Mouse (Mus musculus) midbrain, embryonic 14.5 days (tissue): ENCODE results near the gene Gpsm3. TPM values are rescaled to one million over a fixed set of nuclear protein-coding genes. Genes with fewer than 3 reads are reported as not detected.

ENCODE experiments used
- ATAC-seq: fragments of 200-750 bp; cut with Nextera tagmentation; 2 replicates; pipeline ENCODE4 v1.8.0; 2017; ENCODE audit warnings: moderate number of reproducible peaks, moderate library complexity; ENCODE audit not compliant: low FRiP score, low TSS enrichment
- DNase-seq: peaks from one replicate; pipeline ENCODE4 v3.0.0-alpha.2; 2015
- H3K27ac ChIP-seq: fragments of 300-500 bp; sonication (generic); replicated peaks from 2 replicates; pipeline ENCODE4 v1.5.1; 2014; ENCODE audit warnings: mild to moderate bottlenecking, low read depth, low read length, moderate library complexity
- H3K27me3 ChIP-seq: fragments of 300-500 bp; sonication (generic); 2 replicates; pipeline ENCODE4 v1.6.1; 2014; ENCODE audit warnings: low read length, control low read depth, mixed read lengths; ENCODE audit not compliant: control insufficient read depth, insufficient read depth
- H3K36me3 ChIP-seq: fragments of 300-500 bp; sonication (generic); 2 replicates; pipeline ENCODE4 v1.6.1; 2014; ENCODE audit warnings: low read length, control low read depth; ENCODE audit not compliant: control insufficient read depth, insufficient read depth
- H3K4me1 ChIP-seq: fragments of 300-500 bp; sonication (generic); 2 replicates; pipeline ENCODE4 v1.6.1; 2014; ENCODE audit warnings: mild to moderate bottlenecking, antibody characterized with exemption, low read length, control low read depth; ENCODE audit not compliant: control insufficient read depth, insufficient read depth
- H3K4me2 ChIP-seq: fragments of 300-500 bp; sonication (generic); 2 replicates; pipeline ENCODE4 v1.6.1; 2014; ENCODE audit warnings: mild to moderate bottlenecking, low read length, moderate library complexity
- H3K4me3 ChIP-seq: fragments of 300-500 bp; sonication (generic); replicated peaks from 2 replicates; pipeline ENCODE4 v1.5.1; 2014; ENCODE audit warnings: low read depth, low read length
- H3K9ac ChIP-seq: fragments of 300-500 bp; sonication (generic); replicated peaks from 2 replicates; pipeline ENCODE4 v1.6.1; 2014; ENCODE audit warnings: mild to moderate bottlenecking, low read length, moderate library complexity
- H3K9me3 ChIP-seq: fragments of 300-500 bp; sonication (generic); 2 replicates; pipeline ENCODE4 v1.6.1; 2016; ENCODE audit warnings: low read length, control low read depth, mixed read lengths; ENCODE audit not compliant: control insufficient read depth
- WGBS: fragments of 180-500 bp; shearing (Covaris S2); extraction: QIAGEN DNeasy Blood & Tissue Kit; methylation state at CpG from one replicate; pipeline ENCODE4 v1.1.7; 2014; 5-methylcytosine and 5-hydroxymethylcytosine counted together
- polyA plus RNA-seq: library from polyadenylated mRNA; unstranded; fragments of >200 nt; fragmentation: Nextera tagmentation; extraction: Ambion mirVana; gene quantifications from 2 replicates; pipeline ENCODE4 v1.2.1, GENCODE M21; 2014

Gene Gpsm3
- polyA plus RNA-seq, 1 experiment from 2014 or later: 4.3 TPM

GRCm38 (mm10) chr17:34613054-34613645 lies 23.5 kb downstream of the Gpsm3 start:
- Histone ChIP-seq H3K4me1 (no peaks in the 10 kb centered on the region), H3K9me3 (no peaks in the 10 kb centered on the region), H3K4me2 (no peak overlapping the region), H3K4me3 (no peak overlapping the region), H3K36me3 (peaks cover 73% of the 10 kb centered on the region), H3K27ac (no peak overlapping the region), H3K9ac (no peak overlapping the region), H3K27me3 (no peaks in the 10 kb centered on the region)
- DNase-seq (no peak), ATAC-seq (no peak)
- WGBS: 91% methylated on average over 11 of the region's 11 CpGs

- H3K27ac ChIP-seq: no peak overlapping the region
- DNase-seq: no peak
- no peak overlapping the region for H3K9ac ChIP-seq
- no peaks in the 10 kb centered on the region for H3K27me3 ChIP-seq
- H3K36me3 ChIP-seq: peaks cover 73% of the 10 kb centered on the region
- ATAC-seq: no peak
- WGBS: 91% methylated on average over 10 of the region's 10 CpGs
- H3K9me3 ChIP-seq: no peaks in the 10 kb centered on the region
- H3K4me3 ChIP-seq: no peak overlapping the region
- no peaks in the 10 kb centered on the region for H3K4me1 ChIP-seq
- H3K4me2 ChIP-seq: no peak overlapping the region
These were observed 24.2 kb downstream of the Gpsm3 start for GRCm38 (mm10) chr17:34613830-34614229.

GRCm38 (mm10) chr17:34615871-34616270 lies 26.3 kb downstream of the Gpsm3 start, which contains the start of gene Egfl8:
TSS of gene Egfl8 (minus strand) at chr17:34615971.
- Histone ChIP-seq H3K9me3 (no peaks in the 10 kb centered on the region), H3K4me1 (no peaks in the 10 kb centered on the region), H3K36me3 (peaks cover 67% of the 10 kb centered on the region), H3K9ac (no peak within 1 kb of the TSS), H3K27me3 (no peaks in the 10 kb centered on the region), H3K4me3 (no peak within 1 kb of the TSS), H3K4me2 (no peak within 1 kb of the TSS), H3K27ac (no peak within 1 kb of the TSS; the same call in 1 of the 2 replicates)
- ATAC-seq (no peak), DNase-seq (no peak)
- 60% methylated on average over 6 of the region's 6 CpGs for whole genome bisulfite sequencing

- peaks cover 57% of the 10 kb centered on the region for H3K36me3 ChIP-seq
These were observed 29.4 kb downstream of the Gpsm3 start for GRCm38 (mm10) chr17:34618999-34619398.

GRCm38 (mm10) chr17:34621006-34621405 lies 31.4 kb downstream of the Gpsm3 start:
- no peak for ATAC-seq
- Histone ChIP-seq H3K27me3 (no peaks in the 10 kb centered on the region), H3K4me2 (no peak overlapping the region), H3K9ac (no peak overlapping the region), H3K27ac (no peak overlapping the region), H3K4me3 (no peak overlapping the region), H3K9me3 (no peaks in the 10 kb centered on the region), H3K36me3 (peaks cover 38% of the 10 kb centered on the region), H3K4me1 (peaks cover 2% of the 10 kb centered on the region)
- WGBS: 93% methylated on average over 8 of the region's 8 CpGs
- DNase-seq: no peak

More at GRCm38 (mm10) chr17:34618999-34619398, 29.4 kb downstream of the Gpsm3 start:
- no peaks in the 10 kb centered on the region for H3K9me3 ChIP-seq
- H3K27ac ChIP-seq: no peak overlapping the region
- no peaks in the 10 kb centered on the region for H3K27me3 ChIP-seq
- DNase-seq (peak; percentile 77), ATAC-seq (no peak)
- WGBS: 10% methylated on average over 6 of the region's 6 CpGs
- no peak overlapping the region for H3K4me2 ChIP-seq
- no peak overlapping the region for H3K9ac ChIP-seq
- no peaks in the 10 kb centered on the region for H3K4me1 ChIP-seq
- no peak overlapping the region for H3K4me3 ChIP-seq

GRCm38 (mm10) chr17:34623161-34623560 lies 33.6 kb downstream of the Gpsm3 start:
- H3K4me2 ChIP-seq: no peak overlapping the region
- 88% methylated on average over 9 of the region's 9 CpGs for WGBS
- DNase-seq (no peak), ATAC-seq (no peak)
- H3K9me3 ChIP-seq: no peaks in the 10 kb centered on the region
- no peak overlapping the region for H3K4me3 ChIP-seq
- no peaks in the 10 kb centered on the region for H3K27me3 ChIP-seq
- H3K9ac ChIP-seq: no peak overlapping the region
- H3K27ac ChIP-seq: no peak overlapping the region
- peaks cover 24% of the 10 kb centered on the region for H3K36me3 ChIP-seq
- H3K4me1 ChIP-seq: peaks cover 14% of the 10 kb centered on the region

- WGBS: 94% methylated on average over 3 of the region's 3 CpGs
- H3K4me3 ChIP-seq: no peak overlapping the region
- DNase-seq (no peak), ATAC-seq (no peak)
- H3K4me2 ChIP-seq: no peak overlapping the region
- no peaks in the 10 kb centered on the region for H3K27me3 ChIP-seq
- peaks cover 24% of the 10 kb centered on the region for H3K36me3 ChIP-seq
- no peaks in the 10 kb centered on the region for H3K9me3 ChIP-seq
- no peak overlapping the region for H3K9ac ChIP-seq
- H3K27ac ChIP-seq: no peak overlapping the region
- H3K4me1 ChIP-seq: peaks cover 27% of the 10 kb centered on the region
These were observed 35.4 kb downstream of the Gpsm3 start for GRCm38 (mm10) chr17:34624981-34625380.

- DNase-seq (no peak), ATAC-seq (no peak)
- peaks cover 4% of the 10 kb centered on the region; the same call in 1 of the 2 replicates for H3K27me3 ChIP-seq
- H3K4me1 ChIP-seq: peaks cover 39% of the 10 kb centered on the region
- peak overlapping the region; percentile 71 for H3K4me3 ChIP-seq
- peak overlapping the region; percentile 68 for H3K9ac ChIP-seq
- WGBS: 49% methylated on average over 16 of the region's 16 CpGs
- peak overlapping the region; percentile 90 for H3K4me2 ChIP-seq
- H3K36me3 ChIP-seq: peaks cover 19% of the 10 kb centered on the region
- peak overlapping the region; percentile 93 for H3K27ac ChIP-seq
- no peaks in the 10 kb centered on the region for H3K9me3 ChIP-seq
These were observed 36.6 kb downstream of the Gpsm3 start for GRCm38 (mm10) chr17:34626062-34626772.

- peaks cover 10% of the 10 kb centered on the region; the same call in 1 of the 2 replicates for H3K27me3 ChIP-seq
These were observed 37.1 kb downstream of the Gpsm3 start for GRCm38 (mm10) chr17:34626773-34627092.

More at GRCm38 (mm10) chr17:34626773-34627092, 37.1 kb downstream of the Gpsm3 start:
- H3K9ac ChIP-seq: peak overlapping the region; percentile 68
- peaks cover 14% of the 10 kb centered on the region for H3K36me3 ChIP-seq
- ATAC-seq (peak; percentile 31), DNase-seq (peak; percentile 82)
- H3K4me1 ChIP-seq: peaks cover 44% of the 10 kb centered on the region
- WGBS: under 1% methylated on average over 18 of the region's 18 CpGs
- peak overlapping the region; percentile 93 for H3K27ac ChIP-seq
- H3K9me3 ChIP-seq: no peaks in the 10 kb centered on the region
- peak overlapping the region; percentile 71 for H3K4me3 ChIP-seq
- peak overlapping the region; percentile 90 for H3K4me2 ChIP-seq
